Mouse (Mus musculus) ES-E14 (cell line): Measurements from ENCODE around the gene Plin4.

Experiments used
- CHD2 ChIP-seq: IDR thresholded peaks from 2 replicates; pipeline ENCODE4 v1.6.1; 2014; ENCODE audit warnings: mild to moderate bottlenecking, low read depth, low read length, inconsistent platforms
- HCFC1 ChIP-seq: IDR thresholded peaks from 2 replicates; pipeline ENCODE4 v1.6.1; 2012; ENCODE audit warnings: low read length, inconsistent platforms, borderline replicate concordance; ENCODE audit not compliant: insufficient read depth
- MAFK ChIP-seq: IDR thresholded peaks from 2 replicates; pipeline ENCODE4 v1.6.1; 2014; ENCODE audit warnings: mild to moderate bottlenecking, low read depth, low read length, inconsistent platforms; ENCODE audit not compliant: insufficient read depth
- ZC3H11A ChIP-seq: IDR thresholded peaks from 2 replicates; pipeline ENCODE4 v1.6.1; 2012; ENCODE audit warnings: low read depth, mild to moderate bottlenecking, inconsistent platforms, low read length, borderline replicate concordance
- ZNF384 ChIP-seq: IDR thresholded peaks from 2 replicates; pipeline ENCODE4 v1.6.1; 2012; ENCODE audit warnings: low read depth, low read length, inconsistent platforms

- TF ChIP-seq ZC3H11A (no peak), ZNF384 (no peak), HCFC1 (no peak), CHD2 (0 out of 2 replicates have a peak, but pooled peaks have one; percentile 35), MAFK (no peak)
These were observed 34.8 kb downstream of the Plin4 start, which contains the start of gene Ubxn6 for GRCm38 (mm10) chr17:56074827-56075208.
